In genomic region chr15:84393341-84393740, GRCm38 (mm10) we compare ENCODE assay signal across 8 mouse cellular contexts. TPM values are rescaled to one million over a fixed set of nuclear protein-coding genes. Genes with fewer than 3 reads are reported as not detected.
DNase-seq lines count a peak whose midpoint lies in the region; ATAC-seq and TF ChIP-seq lines count a peak whose summit lies in the region.

No protein-coding gene starts in this region.

- ATAC-seq in liver, embryonic 14.5 days (ENCODE audit: insufficient read depth), result no peak
- ATAC-seq in liver, embryonic 12.5 days, result no peak; the same call in 1 of the 2 replicates
- no peak for ATAC-seq in hindbrain, embryonic 11.5 days (ENCODE audit: low FRiP score)
- 0 out of 2 replicates have a peak, but pooled peaks have one; percentile 24 for ATAC-seq in midbrain, embryonic 15.5 days (replicated peaks)

- H3K4me2 ChIP-seq in liver, embryonic 14.5 days (ENCODE audit: low read depth), result no peak overlapping the region
- no peak overlapping the region for H3K4me2 ChIP-seq in liver, embryonic 12.5 days
- no peak overlapping the region for H3K4me2 ChIP-seq in hindbrain, embryonic 11.5 days (replicated peaks; ENCODE audit: low read depth, low read length)
- H3K4me2 ChIP-seq in midbrain, embryonic 15.5 days, result no peak overlapping the region

- no peaks in the 10 kb centered on the region for H3K9me3 ChIP-seq in liver, embryonic 14.5 days (ENCODE audit: control insufficient read depth, low read length)
- H3K9me3 ChIP-seq in liver, embryonic 12.5 days (replicated peaks), result no peaks in the 10 kb centered on the region
- no peaks in the 10 kb centered on the region for H3K9me3 ChIP-seq in hindbrain, embryonic 11.5 days (ENCODE audit: control insufficient read depth, low read length)
- 0 out of 2 replicates have a peak, but pooled peaks cover 5% of the 10 kb centered on the region for H3K9me3 ChIP-seq in midbrain, embryonic 15.5 days

- no peak for TF ChIP-seq EP300 in liver, embryonic 14.5 days (IDR thresholded peaks at IDR 0.05; ENCODE audit: low read depth)

- H3K4me1 ChIP-seq in liver, embryonic 14.5 days (replicated peaks; ENCODE audit: control insufficient read depth in 2 of 2, insufficient read depth in 2 of 2, low read length in 1 of 2), result no peaks in the 10 kb centered on the region
- H3K4me1 ChIP-seq in liver, embryonic 12.5 days, result no peaks in the 10 kb centered on the region
- no peaks in the 10 kb centered on the region for H3K4me1 ChIP-seq in bone marrow, adult 2 months (ENCODE audit: control insufficient read depth, insufficient read depth, low read length)
- peaks cover 2% of the 10 kb centered on the region; the same call in 1 of the 2 replicates for H3K4me1 ChIP-seq in hindbrain, embryonic 11.5 days (replicated peaks; ENCODE audit: control insufficient read depth, insufficient read depth, low read length)
- H3K4me1 ChIP-seq in midbrain, embryonic 15.5 days, result peaks cover 25% of the 10 kb centered on the region

- TF ChIP-seq CTCF in liver, embryonic 14.5 days (IDR thresholded peaks at IDR 0.05; ENCODE audit: low read depth), result peak; percentile 58
- TF ChIP-seq CTCF in bone marrow, adult 2 months (IDR thresholded peaks at IDR 0.05; ENCODE audit: control insufficient read depth, insufficient read depth, low read length), result 0 out of 2 replicates have a peak, but pooled peaks have one; percentile 14

- H3K9ac ChIP-seq in liver, embryonic 14.5 days (replicated peaks), result no peak overlapping the region
- no peak overlapping the region for H3K9ac ChIP-seq in liver, embryonic 12.5 days
- no peak overlapping the region for H3K9ac ChIP-seq in hindbrain, embryonic 11.5 days (ENCODE audit: low read depth, low read length)
- H3K9ac ChIP-seq in midbrain, embryonic 15.5 days, result no peak overlapping the region

- TF ChIP-seq POLR2A in bone marrow, adult 2 months (IDR thresholded peaks at IDR 0.05; ENCODE audit: borderline replicate concordance, control insufficient read depth, low read depth, low read length), result no peak

- no peak for DNase-seq in liver, embryonic 14.5 days (ENCODE audit: low read depth in 3 of 3, low spot score in 3 of 3)
- DNase-seq in hindbrain, embryonic 11.5 days (ENCODE audit: low spot score), result peak; percentile 40
- DNase-seq in urinary bladder, postnatal 10 days (ENCODE audit: low spot score), result no peak
- DNase-seq in layer of hippocampus, postnatal 14 days (ENCODE audit: low spot score in 2 of 2), result no peak
- no peak for DNase-seq in spleen, adult 18-20 months

- no peak overlapping the region for H3K27ac ChIP-seq in liver, embryonic 14.5 days
- H3K27ac ChIP-seq in liver, embryonic 12.5 days, result no peak overlapping the region
- H3K27ac ChIP-seq in bone marrow, adult 2 months (ENCODE audit: control insufficient read depth, insufficient read depth, low read depth, low read length, poor library complexity), result no peak overlapping the region
- H3K27ac ChIP-seq in hindbrain, embryonic 11.5 days (ENCODE audit: low read depth, low read length), result no peak overlapping the region
- peak overlapping the region; percentile 68 for H3K27ac ChIP-seq in midbrain, embryonic 15.5 days

- WGBS in liver, embryonic 14.5 days (ENCODE audit: insufficient replicate concordance), result 26% methylated on average over 6 of the region's 6 CpGs
- 20% methylated on average over 6 of the region's 6 CpGs for WGBS in liver, embryonic 12.5 days (ENCODE audit: insufficient replicate concordance)
- WGBS in bone marrow, adult 2 months, result 80% methylated on average over 6 of the region's 6 CpGs
- WGBS in hindbrain, embryonic 11.5 days, result 48% methylated on average over 6 of the region's 6 CpGs
- 48% methylated on average over 6 of the region's 6 CpGs for WGBS in midbrain, embryonic 15.5 days

- no peaks in the 10 kb centered on the region for H3K36me3 ChIP-seq in liver, embryonic 14.5 days (replicated peaks; ENCODE audit: control insufficient read depth, insufficient read depth, low read depth)
- H3K36me3 ChIP-seq in liver, embryonic 12.5 days, result no peaks in the 10 kb centered on the region
- H3K36me3 ChIP-seq in hindbrain, embryonic 11.5 days (ENCODE audit: control insufficient read depth, insufficient read depth, low read length), result no peaks in the 10 kb centered on the region
- H3K36me3 ChIP-seq in midbrain, embryonic 15.5 days (replicated peaks), result no peaks in the 10 kb centered on the region

- no peak overlapping the region for H3K4me3 ChIP-seq in liver, embryonic 14.5 days (ENCODE audit: insufficient read depth in 1 of 2, low read depth in 2 of 2, low read length in 2 of 2)
- no peak overlapping the region for H3K4me3 ChIP-seq in liver, embryonic 12.5 days
- H3K4me3 ChIP-seq in bone marrow, adult 2 months (replicated peaks; ENCODE audit: control insufficient read depth, low read depth, low read length), result no peak overlapping the region
- H3K4me3 ChIP-seq in hindbrain, embryonic 11.5 days (ENCODE audit: low read depth, low read length), result no peak overlapping the region
- H3K4me3 ChIP-seq in midbrain, embryonic 15.5 days, result no peak overlapping the region

- H3K27me3 ChIP-seq in liver, embryonic 14.5 days (ENCODE audit: control insufficient read depth, insufficient read depth, low read length), result no peaks in the 10 kb centered on the region
- no peaks in the 10 kb centered on the region for H3K27me3 ChIP-seq in liver, embryonic 12.5 days (replicated peaks)
- no peaks in the 10 kb centered on the region for H3K27me3 ChIP-seq in hindbrain, embryonic 11.5 days (ENCODE audit: control insufficient read depth, insufficient read depth, low read length)
- no peaks in the 10 kb centered on the region for H3K27me3 ChIP-seq in midbrain, embryonic 15.5 days (replicated peaks)

RNA-seq across cellular contexts. Expression of gene Shisal1, which starts 53.6 kb away (rescaled TPM):
- polyA plus RNA-seq in liver, embryonic 14.5 days (2012; rRNA removed), result 0.07 and 0.11 TPM in 2 replicates
- not detected in 2 replicates for polyA plus RNA-seq in liver, embryonic 14.5 days (2014; fragmentation: Nextera tagmentation; extraction: Ambion mirVana)
- 0.14 and 0.22 TPM in 2 replicates for polyA plus RNA-seq in liver, embryonic 12.5 days (2016; fragmentation: Nextera tagmentation; extraction: Ambion mirVana)
- 0.43 and 0.75 TPM in 2 replicates for polyA plus RNA-seq in bone marrow, adult 2 months (2011; ENCODE audit: insufficient read depth, insufficient read length, low replicate concordance, missing spikeins)
- 3.2 and 5.0 TPM in 2 replicates for polyA plus RNA-seq in hindbrain, embryonic 11.5 days (2014; fragmentation: Nextera tagmentation; extraction: Ambion mirVana)
- polyA plus RNA-seq in midbrain, embryonic 15.5 days (2015; fragmentation: Nextera tagmentation; extraction: Ambion mirVana), result 19.4 and 21.2 TPM in 2 replicates
- total RNA-seq in layer of hippocampus, postnatal 14 days (2021), result 10 to 100 TPM; 72.1 to 78.7 TPM
